Mouse (Mus musculus): ENCODE measurements at regions not wholly inside any gene's neighbourhood (a gene's known extent, or its start where the extent isn't known, plus 50 kb on each side); places are given as distances from the start of the nearest gene placed in this dataset.

- H3K9me3 ChIP-seq = no peaks in the 10 kb centered on the region; the same call in 1 of the 2 replicates
- H3K27me3 ChIP-seq = no peaks in the 10 kb centered on the region
- ATAC-seq (ENCODE audit: low FRiP score, low read depth) = no peak
- H3K4me3 ChIP-seq = no peak overlapping the region
- WGBS = 26% methylated on average over 9 of the region's 9 CpGs
- no peak overlapping the region for H3K4me2 ChIP-seq (replicated peaks)
- peaks cover 13% of the 10 kb centered on the region for H3K4me1 ChIP-seq
- H3K36me3 ChIP-seq = no peaks in the 10 kb centered on the region
- H3K27ac ChIP-seq = no peak overlapping the region
- H3K9ac ChIP-seq = no peak overlapping the region
Observed at GRCm38 (mm10) chr12:13085951-13086350, 144.2 kb upstream of the Mycn start.

DNA sequence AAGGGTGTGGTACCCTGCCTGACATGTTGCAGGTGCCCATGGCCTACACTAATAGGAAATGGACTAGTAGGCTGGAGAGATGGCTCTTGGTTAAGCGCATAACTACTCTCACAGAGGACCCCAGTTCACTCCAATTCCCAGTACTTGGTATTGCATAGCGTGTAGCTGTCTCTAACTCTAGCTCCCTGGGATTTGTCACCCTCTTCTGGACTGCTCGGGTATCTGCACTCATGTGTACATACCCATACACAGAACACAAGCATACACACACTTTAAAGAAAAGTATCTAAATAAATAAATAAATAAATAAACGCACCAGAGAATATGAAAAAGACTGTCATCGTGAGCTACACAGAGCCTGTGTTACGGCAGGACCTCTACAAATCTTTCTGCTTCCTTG, 143.8 kb upstream of the Mycn start:
- WGBS = 81% methylated on average over 6 of the region's 6 CpGs
- Histone ChIP-seq H3K9me3 (no peaks in the 10 kb centered on the region; the same call in 1 of the 2 replicates), H3K27me3 (no peaks in the 10 kb centered on the region), H3K27ac (no peak overlapping the region), H3K4me3 (no peak overlapping the region), H3K4me2 (replicated peaks) (no peak overlapping the region), H3K4me1 (peaks cover 18% of the 10 kb centered on the region), H3K9ac (no peak overlapping the region), H3K36me3 (no peaks in the 10 kb centered on the region)
- ATAC-seq (ENCODE audit: low FRiP score, low read depth) = 0 out of 2 replicates have a peak, but pooled peaks have one; percentile 44

DNA sequence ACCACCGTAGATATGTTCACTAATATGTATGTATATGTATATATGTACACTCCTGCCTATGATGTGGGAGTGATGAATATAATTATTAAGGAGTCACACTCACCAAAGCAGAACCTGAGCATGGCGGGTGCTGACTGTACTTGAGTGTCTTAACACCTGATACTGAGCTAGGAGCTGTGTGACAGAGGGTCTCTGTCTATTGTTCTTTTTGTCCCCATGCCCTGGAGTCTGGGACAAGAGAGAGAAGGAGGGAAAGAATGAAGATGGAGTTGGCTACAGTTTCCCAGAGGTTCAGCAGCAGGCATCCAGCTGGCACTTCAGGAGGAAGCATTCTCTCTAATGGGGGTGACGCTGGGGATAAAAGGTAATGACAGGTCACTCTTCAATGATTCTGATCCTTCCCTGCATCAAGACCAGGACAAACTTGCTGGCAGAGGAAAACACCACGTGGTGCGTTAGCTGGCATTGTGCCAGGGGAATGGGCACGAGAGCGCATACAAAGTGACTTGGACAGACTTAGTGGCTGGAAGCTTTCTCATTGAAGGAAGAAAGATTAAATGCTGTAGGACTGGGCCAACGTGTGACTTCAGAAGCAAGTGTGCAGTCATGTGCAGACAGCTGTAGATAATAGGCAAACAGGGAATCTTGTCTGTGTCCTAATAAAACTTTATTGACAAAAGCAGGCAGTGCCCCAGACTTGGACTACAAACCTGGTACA, 141.8 kb upstream of the Mycn start:
- Histone ChIP-seq H3K9ac (no peak overlapping the region), H3K9me3 (no peaks in the 10 kb centered on the region; the same call in 1 of the 2 replicates), H3K4me2 (replicated peaks) (no peak overlapping the region), H3K4me3 (no peak overlapping the region), H3K27ac (no peak overlapping the region), H3K27me3 (no peaks in the 10 kb centered on the region), H3K36me3 (no peaks in the 10 kb centered on the region), H3K4me1 (peaks cover 30% of the 10 kb centered on the region)
- 64% methylated on average over 8 of the region's 8 CpGs for WGBS
- ATAC-seq (ENCODE audit: low FRiP score, low read depth) = no peak

- Histone ChIP-seq H3K4me2 (replicated peaks) (no peak overlapping the region), H3K9ac (no peak overlapping the region), H3K4me1 (peaks cover 49% of the 10 kb centered on the region), H3K27me3 (no peaks in the 10 kb centered on the region), H3K4me3 (no peak overlapping the region), H3K9me3 (no peaks in the 10 kb centered on the region; the same call in 1 of the 2 replicates), H3K36me3 (no peaks in the 10 kb centered on the region), H3K27ac (no peak overlapping the region)
- WGBS = 29% methylated on average over 5 of the region's 5 CpGs
- ATAC-seq (ENCODE audit: low FRiP score, low read depth) = no peak
Observed at GRCm38 (mm10) chr12:13080791-13081190, 139.1 kb upstream of the Mycn start.

DNA sequence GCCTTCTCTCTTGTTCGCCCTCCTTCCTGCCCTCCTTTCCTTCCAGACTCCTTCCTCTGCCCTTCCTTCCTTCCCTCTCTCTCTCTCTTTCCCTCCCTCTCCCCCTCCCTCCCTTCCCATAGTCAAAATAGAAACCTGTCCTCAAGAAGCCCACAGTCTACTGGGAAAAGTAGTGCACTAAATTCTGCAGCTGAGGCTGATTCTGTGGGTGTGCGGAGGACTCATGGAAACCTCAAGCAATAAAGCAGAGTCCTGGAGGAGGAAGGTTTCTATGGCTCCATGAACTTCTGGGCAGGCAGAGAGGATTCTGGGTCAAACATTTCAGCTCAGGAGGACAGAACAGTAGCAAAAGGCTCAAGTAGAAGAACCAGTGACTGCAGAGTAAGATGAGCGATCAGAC, 138.1 kb upstream of the Mycn start:
- Histone ChIP-seq H3K4me2 (replicated peaks) (no peak overlapping the region), H3K4me3 (no peak overlapping the region), H3K9me3 (no peaks in the 10 kb centered on the region), H3K27ac (no peak overlapping the region), H3K27me3 (no peaks in the 10 kb centered on the region), H3K36me3 (no peaks in the 10 kb centered on the region), H3K4me1 (peaks cover 49% of the 10 kb centered on the region), H3K9ac (no peak overlapping the region)
- 68% methylated on average over 3 of the region's 3 CpGs for WGBS
- no peak for ATAC-seq (ENCODE audit: low FRiP score, low read depth)

DNA sequence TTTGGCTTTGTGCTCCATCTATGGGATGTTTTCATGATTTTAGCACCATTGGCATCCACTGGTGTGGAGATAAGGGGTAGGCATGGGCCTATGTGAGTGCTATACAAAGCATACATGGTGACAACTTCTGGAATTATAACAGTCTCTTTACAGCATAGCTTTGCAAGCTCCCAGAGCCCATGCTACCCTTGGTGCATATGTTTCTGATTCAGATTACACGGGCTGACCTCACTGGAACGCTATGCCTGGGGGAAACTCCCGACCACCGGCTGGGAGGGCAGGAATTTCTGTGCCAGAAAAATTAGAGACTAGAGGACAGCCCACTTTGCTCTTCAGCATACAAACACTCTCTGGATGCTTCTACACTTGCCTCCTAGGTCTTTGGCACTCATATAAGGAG, 136.0 kb upstream of the Mycn start:
- no peaks in the 10 kb centered on the region for H3K27me3 ChIP-seq
- H3K4me3 ChIP-seq = no peak overlapping the region
- no peaks in the 10 kb centered on the region for H3K36me3 ChIP-seq
- no peaks in the 10 kb centered on the region for H3K9me3 ChIP-seq
- no peak overlapping the region for H3K4me2 ChIP-seq (replicated peaks)
- H3K4me1 ChIP-seq = peaks cover 54% of the 10 kb centered on the region
- ATAC-seq (ENCODE audit: low FRiP score, low read depth) = peak; percentile 54; the same call in 1 of the 2 replicates
- H3K27ac ChIP-seq = peak overlapping the region; percentile 58; the same call in 1 of the 2 replicates
- H3K9ac ChIP-seq = no peak overlapping the region
- WGBS = 4% methylated on average over 4 of the region's 4 CpGs

DNA sequence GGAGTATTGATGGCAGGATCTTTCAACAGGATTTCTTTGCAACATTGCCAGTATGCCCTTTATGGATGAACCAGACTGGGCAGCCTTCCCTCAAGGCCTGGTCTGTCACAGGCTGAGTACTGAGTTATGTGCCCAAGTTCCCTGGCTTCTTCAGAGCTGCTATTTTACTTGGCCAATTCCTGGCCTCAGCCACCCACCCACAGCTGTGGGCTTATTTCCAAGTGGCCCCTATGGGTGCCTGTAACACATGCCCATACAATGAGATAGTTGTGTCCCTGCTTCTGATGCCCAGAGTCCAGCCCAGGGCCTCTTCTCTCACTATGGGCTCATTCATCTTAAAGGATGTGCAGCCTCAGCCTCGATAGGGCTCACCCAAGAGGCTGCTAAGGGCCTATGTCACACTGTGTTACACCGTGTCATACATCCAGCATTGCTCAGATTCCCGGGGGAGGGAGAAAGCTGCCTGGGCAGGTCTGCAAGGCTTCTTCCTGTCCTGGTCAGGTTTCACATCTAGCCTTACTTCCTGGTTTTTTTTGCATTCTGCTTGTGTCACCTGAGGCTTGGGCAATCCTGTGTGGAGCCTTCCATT, 135.1 kb upstream of the Mycn start:
- H3K27ac ChIP-seq = peak overlapping the region; percentile 58; the same call in 1 of the 2 replicates
- H3K4me1 ChIP-seq = peaks cover 54% of the 10 kb centered on the region
- 45% methylated on average over 3 of the region's 3 CpGs for WGBS
- no peak overlapping the region for H3K4me3 ChIP-seq
- no peak overlapping the region for H3K9ac ChIP-seq
- no peak overlapping the region for H3K4me2 ChIP-seq (replicated peaks)
- no peak for ATAC-seq (ENCODE audit: low FRiP score, low read depth)
- H3K27me3 ChIP-seq = no peaks in the 10 kb centered on the region
- no peaks in the 10 kb centered on the region for H3K9me3 ChIP-seq
- H3K36me3 ChIP-seq = no peaks in the 10 kb centered on the region

- Histone ChIP-seq H3K4me3 (no peak overlapping the region), H3K9ac (no peak overlapping the region), H3K4me1 (peaks cover 28% of the 10 kb centered on the region), H3K9me3 (peaks cover 8% of the 10 kb centered on the region; the same call in 1 of the 2 replicates), H3K27me3 (no peaks in the 10 kb centered on the region), H3K4me2 (replicated peaks) (no peak overlapping the region), H3K36me3 (no peaks in the 10 kb centered on the region), H3K27ac (no peak overlapping the region)
- 25% methylated on average over 4 of the region's 4 CpGs for WGBS
- ATAC-seq (ENCODE audit: low FRiP score, low read depth) = no peak
Observed at GRCm38 (mm10) chr12:13073126-13073886, 131.6 kb upstream of the Mycn start.

- Histone ChIP-seq H3K4me2 (replicated peaks) (no peak overlapping the region), H3K9me3 (peaks cover 8% of the 10 kb centered on the region; the same call in 1 of the 2 replicates), H3K9ac (no peak overlapping the region), H3K36me3 (no peaks in the 10 kb centered on the region), H3K27me3 (no peaks in the 10 kb centered on the region), H3K4me1 (peaks cover 10% of the 10 kb centered on the region; the same call in 1 of the 2 replicates), H3K4me3 (no peak overlapping the region), H3K27ac (no peak overlapping the region)
- ATAC-seq (ENCODE audit: low FRiP score, low read depth) = no peak
- 34% methylated on average over 5 of the region's 5 CpGs for WGBS
Observed at GRCm38 (mm10) chr12:13067295-13067694, 125.6 kb upstream of the Mycn start.

DNA sequence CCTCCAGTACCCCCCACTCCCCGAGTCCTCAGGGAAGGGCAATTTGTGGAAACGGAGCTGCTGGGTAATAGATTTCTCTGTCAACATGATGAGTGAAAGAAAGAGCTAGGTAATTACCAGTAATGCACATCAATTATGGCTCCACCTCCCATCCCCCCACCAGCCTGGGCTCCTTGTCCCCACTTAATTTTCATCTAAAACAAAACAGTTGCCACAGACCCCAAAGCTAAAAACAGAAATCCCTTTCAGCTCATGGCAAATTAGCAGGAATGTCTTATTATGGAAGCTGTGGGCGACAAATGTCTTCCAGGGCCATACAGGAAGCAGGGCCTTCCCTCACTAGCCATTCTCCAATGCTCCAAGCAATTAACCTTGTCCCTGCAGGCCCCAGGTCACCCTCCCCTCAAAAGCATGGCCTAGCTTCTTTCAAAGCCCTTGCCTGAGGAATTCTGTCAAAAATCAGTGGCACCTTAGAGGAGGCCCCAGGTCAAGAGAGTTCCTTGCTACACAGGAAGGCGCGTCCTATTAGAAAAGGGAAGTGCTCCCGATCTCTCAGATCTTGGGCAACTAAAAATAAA, 125.0 kb upstream of the Mycn start:
- WGBS = 22% methylated on average over 6 of the region's 6 CpGs
- Histone ChIP-seq H3K4me2 (replicated peaks) (no peak overlapping the region), H3K4me1 (peaks cover 10% of the 10 kb centered on the region; the same call in 1 of the 2 replicates), H3K9ac (no peak overlapping the region), H3K9me3 (peaks cover 8% of the 10 kb centered on the region; the same call in 1 of the 2 replicates), H3K36me3 (no peaks in the 10 kb centered on the region), H3K27me3 (no peaks in the 10 kb centered on the region), H3K4me3 (no peak overlapping the region), H3K27ac (no peak overlapping the region)
- no peak; the same call in 1 of the 2 replicates for ATAC-seq (ENCODE audit: low FRiP score, low read depth)

DNA sequence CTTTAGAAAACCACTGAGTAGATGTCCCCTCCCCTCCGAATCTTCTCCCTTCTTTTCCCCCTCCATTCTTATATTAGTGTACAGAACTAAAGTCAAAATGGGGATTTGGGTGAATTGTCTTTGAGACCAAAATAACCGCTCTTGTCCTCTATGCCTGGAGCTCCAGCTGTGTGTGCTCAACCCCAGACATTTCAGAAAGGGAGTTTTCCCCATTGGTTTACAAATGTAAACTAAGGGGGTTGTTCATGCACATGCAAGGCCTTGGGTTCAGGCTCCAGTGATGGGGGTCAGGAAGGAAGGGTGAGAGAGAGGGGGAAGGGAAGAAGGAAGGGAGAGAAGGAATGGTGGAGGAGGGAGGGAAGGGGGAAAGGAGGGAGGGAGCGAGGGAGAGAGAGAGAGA, 117.8 kb upstream of the Mycn start:
- H3K27ac ChIP-seq = no peak overlapping the region
- WGBS = 77% methylated on average over 3 of the region's 3 CpGs
- no peak overlapping the region for H3K4me2 ChIP-seq (replicated peaks)
- H3K4me3 ChIP-seq = no peak overlapping the region
- ATAC-seq (ENCODE audit: low FRiP score, low read depth) = no peak
- H3K9me3 ChIP-seq = peaks cover 3% of the 10 kb centered on the region
- H3K9ac ChIP-seq = no peak overlapping the region
- peaks cover 7% of the 10 kb centered on the region for H3K27me3 ChIP-seq
- no peaks in the 10 kb centered on the region for H3K36me3 ChIP-seq
- H3K4me1 ChIP-seq = no peaks in the 10 kb centered on the region

GRCm38 (mm10) chr12:13056246-13056645, 114.5 kb upstream of the Mycn start:
- no peak overlapping the region for H3K9ac ChIP-seq
- 59% methylated on average over 7 of the region's 7 CpGs for WGBS
- no peak overlapping the region for H3K27ac ChIP-seq
- H3K36me3 ChIP-seq = no peaks in the 10 kb centered on the region
- H3K4me1 ChIP-seq = peaks cover 17% of the 10 kb centered on the region
- peaks cover 13% of the 10 kb centered on the region for H3K27me3 ChIP-seq
- peaks cover 3% of the 10 kb centered on the region for H3K9me3 ChIP-seq
- ATAC-seq (ENCODE audit: low FRiP score, low read depth) = no peak
- H3K4me2 ChIP-seq (replicated peaks) = no peak overlapping the region
- H3K4me3 ChIP-seq = no peak overlapping the region

Data from limb, embryonic 13.5 days (tissue).